16 mouse cellular contexts compared by ENCODE assay signal in genomic region chr1:80616671-80617070, GRCm38 (mm10).
"Had no signal": no experiment of that assay in that cellular context is flagged by ENCODE, and none has a peak within 500 bp of the region (broad histone marks: within the 10 kb centered on the region; RNA-seq: fewer than 3 reads in every experiment).

No protein-coding gene starts in this region.

- H3K4me1 ChIP-seq: limb, embryonic 13.5 days; midbrain, embryonic 13.5 days had no signal

- H3K27ac ChIP-seq: hindbrain, postnatal 0 days; kidney, postnatal 0 days; left cerebral cortex, adult 2 months; limb, embryonic 13.5 days; liver, embryonic 14.5 days; midbrain, embryonic 13.5 days had no signal

- H3K4me3 ChIP-seq: left cerebral cortex, adult 2 months; limb, embryonic 13.5 days; midbrain, embryonic 13.5 days had no signal

- DNase-seq: kidney, adult 11 months; kidney, adult 9 months; kidney, postnatal 4 days; left cerebral cortex, postnatal 4 days; lung, adult 18-20 months; lung, postnatal 36 days; right cerebral cortex, postnatal 4 days; spleen, adult 18-20 months; thymus, adult 2 months; thymus, postnatal 36 days had no signal
